Mouse (Mus musculus): ENCODE measurements around the gene Gm13057.
"Not testable (repeated sequence)": the region's sequence is repeated elsewhere in the genome, so short reads cannot be mapped to it uniquely, and the experiment has no call there.

Gm13057 gene

GRCm38 (mm10) chr4:143551400-143551799 lies at the start of gene Gm13057, which contains the start of gene BC080695:
Gene Gm13057, plus strand, starts transcription at chr4:143551709.
Gene BC080695, plus strand, starts transcription at chr4:143551700.
- in situ Hi-C loops (cut with MboI; ENCODE audit: unreplicated experiment in 2 of 2): not testable (repeated sequence)

GRCm38 (mm10) chr4:143511043-143511442 lies 40.5 kb upstream of the Gm13057 start, which contains the start of gene Gm13043:
Gene Gm13043, plus strand, starts transcription at chr4:143511343.
- in situ Hi-C loops (cut with MboI; ENCODE audit: unreplicated experiment in 2 of 2): no loop called here

GRCm38 (mm10) chr4:143535654-143536053 lies 15.9 kb upstream of the Gm13057 start, which contains the start of gene Gm13040:
Gene Gm13040, plus strand, starts transcription at chr4:143535954.
- in situ Hi-C loops (cut with MboI; ENCODE audit: unreplicated experiment in 2 of 2): not testable (repeated sequence)

All from v-Abl transformed pro-B cells (cell line).